Comparison of ENCODE assay signal across 8 mouse cellular contexts in the genomic region with DNA sequence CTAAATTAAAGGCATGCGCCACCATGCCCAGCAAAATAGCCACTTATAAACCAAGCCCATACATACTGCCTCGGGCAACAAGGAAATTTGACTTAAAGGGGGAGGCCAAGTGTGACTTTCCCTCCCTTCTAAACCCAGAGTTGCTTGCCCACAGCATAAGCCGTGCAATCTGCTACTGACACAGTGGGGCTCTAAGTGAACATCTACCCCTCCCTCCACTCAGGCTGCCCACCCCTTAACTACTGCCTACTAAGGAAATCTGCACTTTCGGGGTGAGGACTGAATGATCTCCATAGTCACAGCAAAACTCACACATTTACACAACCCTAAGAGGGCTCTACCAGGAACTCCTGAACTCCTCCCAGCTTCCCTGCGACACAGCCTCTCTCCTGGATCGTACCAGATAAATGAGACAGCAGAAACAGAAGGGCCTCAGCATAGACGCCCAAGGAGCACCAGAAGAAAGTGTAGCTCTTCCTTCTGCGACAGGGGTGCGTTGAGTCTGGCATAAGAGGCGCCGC. TPM values are rescaled to one million over a fixed set of nuclear protein-coding genes. Genes with fewer than 3 reads are reported as not detected.
DNase-seq lines count a peak whose midpoint lies in the region; ATAC-seq and TF ChIP-seq lines count a peak whose summit lies in the region.

No protein-coding gene starts in this region.

- H3K36me3 ChIP-seq in embryonic facial prominence, embryonic 13.5 days, result peaks cover 6% of the 10 kb centered on the region; the same call in 1 of the 2 replicates
- peaks cover 6% of the 10 kb centered on the region; the same call in 1 of the 2 replicates for H3K36me3 ChIP-seq in limb, embryonic 10.5 days
- no peaks in the 10 kb centered on the region for H3K36me3 ChIP-seq in neural tube, embryonic 12.5 days

- no peak for TF ChIP-seq CTCF in layer of hippocampus, adult 2 months (conservative IDR thresholded peaks at IDR 0.05)

- WGBS in embryonic facial prominence, embryonic 13.5 days, result 17% methylated on average over 11 of the region's 11 CpGs
- WGBS in limb, embryonic 10.5 days, result 22% methylated on average over 11 of the region's 11 CpGs
- WGBS in neural tube, embryonic 12.5 days, result 19% methylated on average over 11 of the region's 11 CpGs

- no peak for DNase-seq in layer of hippocampus, adult 2 months (ENCODE audit: low spot score in 2 of 2)
- DNase-seq in layer of hippocampus, adult 8-10 months (ENCODE audit: low spot score in 2 of 2), result no peak
- no peak for DNase-seq in limb, embryonic 10.5 days (ENCODE audit: low spot score)
- no peak for DNase-seq in layer of hippocampus, adult 9-11 months
- DNase-seq in urinary bladder, adult 18-20 months (ENCODE audit: low spot score in 2 of 2), result no peak
- DNase-seq in cerebellum, adult 8-10 months, result no peak

- H3K27me3 ChIP-seq in embryonic facial prominence, embryonic 13.5 days, result no peaks in the 10 kb centered on the region
- no peaks in the 10 kb centered on the region for H3K27me3 ChIP-seq in limb, embryonic 10.5 days (ENCODE audit: low read depth, poor library complexity, severe bottlenecking)
- H3K27me3 ChIP-seq in neural tube, embryonic 12.5 days (replicated peaks), result no peaks in the 10 kb centered on the region

- H3K9me3 ChIP-seq in embryonic facial prominence, embryonic 13.5 days, result no peaks in the 10 kb centered on the region
- no peaks in the 10 kb centered on the region for H3K9me3 ChIP-seq in limb, embryonic 10.5 days (replicated peaks)
- H3K9me3 ChIP-seq in neural tube, embryonic 12.5 days, result no peaks in the 10 kb centered on the region

- peak overlapping the region; percentile 46 for H3K4me3 ChIP-seq in layer of hippocampus, adult 2 months
- peak overlapping the region; percentile 47 for H3K4me3 ChIP-seq in embryonic facial prominence, embryonic 13.5 days
- H3K4me3 ChIP-seq in limb, embryonic 10.5 days, result peak overlapping the region; percentile 52
- H3K4me3 ChIP-seq in neural tube, embryonic 12.5 days, result peak overlapping the region; percentile 30

- peak overlapping the region; percentile 64 for H3K9ac ChIP-seq in embryonic facial prominence, embryonic 13.5 days
- no peak overlapping the region for H3K9ac ChIP-seq in neural tube, embryonic 12.5 days

- peaks cover 11% of the 10 kb centered on the region for H3K4me1 ChIP-seq in embryonic facial prominence, embryonic 13.5 days
- peaks cover 14% of the 10 kb centered on the region for H3K4me1 ChIP-seq in limb, embryonic 10.5 days
- H3K4me1 ChIP-seq in neural tube, embryonic 12.5 days, result peaks cover 11% of the 10 kb centered on the region

- ATAC-seq in embryonic facial prominence, embryonic 13.5 days (ENCODE audit: insufficient number of reproducible peaks, insufficient read depth, low FRiP score, low TSS enrichment, low read depth), result peak; percentile 44
- peak; percentile 68 for ATAC-seq in neural tube, embryonic 12.5 days (ENCODE audit: low FRiP score, low read depth)

- no peak overlapping the region; the same call in 1 of the 2 replicates for H3K27ac ChIP-seq in layer of hippocampus, adult 2 months
- H3K27ac ChIP-seq in embryonic facial prominence, embryonic 13.5 days, result no peak overlapping the region
- H3K27ac ChIP-seq in limb, embryonic 10.5 days, result peak overlapping the region; percentile 72
- no peak overlapping the region for H3K27ac ChIP-seq in neural tube, embryonic 12.5 days

- H3K4me2 ChIP-seq in embryonic facial prominence, embryonic 13.5 days, result peak overlapping the region; percentile 71
- H3K4me2 ChIP-seq in neural tube, embryonic 12.5 days (replicated peaks), result peak overlapping the region; percentile 68

RNA-seq across cellular contexts. Expression of a gene that starts 0.3 kb away (rescaled TPM):
- total RNA-seq in layer of hippocampus, adult 2 months (2021), result 1 to 10 TPM; 4.4 to 5.1 TPM
- 1 to 10 TPM; 4.0 to 5.3 (median 4.6) TPM for total RNA-seq in layer of hippocampus, adult 8-10 months (2022)
- polyA plus RNA-seq in embryonic facial prominence, embryonic 13.5 days (2015; fragmentation: Nextera tagmentation; extraction: Ambion mirVana), result 1.1 and 1.2 TPM in 2 replicates
- 0.30 and 0.36 TPM in 2 replicates for polyA plus RNA-seq in limb, embryonic 10.5 days (2016; fragmentation: Nextera tagmentation; extraction: Ambion mirVana)
- 1.2 and 1.4 TPM in 2 replicates for polyA plus RNA-seq in neural tube, embryonic 12.5 days (2016; fragmentation: Nextera tagmentation; extraction: Ambion mirVana)

RNA-seq across cellular contexts. Expression of a gene that starts 39.6 kb away (rescaled TPM):
- 10 to 100 TPM; 37.3 to 38.2 TPM for total RNA-seq in layer of hippocampus, adult 2 months (2021)
- 10 to 100 TPM; 35.1 to 49.4 (median 39.6) TPM for total RNA-seq in layer of hippocampus, adult 8-10 months (2022)
- 58.7 and 60.1 TPM in 2 replicates for polyA plus RNA-seq in embryonic facial prominence, embryonic 13.5 days (2015; fragmentation: Nextera tagmentation; extraction: Ambion mirVana)
- polyA plus RNA-seq in limb, embryonic 10.5 days (2016; fragmentation: Nextera tagmentation; extraction: Ambion mirVana), result 40.2 and 44.5 TPM in 2 replicates
- polyA plus RNA-seq in neural tube, embryonic 12.5 days (2016; fragmentation: Nextera tagmentation; extraction: Ambion mirVana), result 37.4 and 38.9 TPM in 2 replicates
